Mouse (Mus musculus): ENCODE measurements around the gene Ccr8. TPM values are rescaled to one million over a fixed set of nuclear protein-coding genes. Genes with fewer than 3 reads are reported as not detected.

Ccr8 gene
- polyA plus RNA-seq, 1 experiment: not detected

DNA sequence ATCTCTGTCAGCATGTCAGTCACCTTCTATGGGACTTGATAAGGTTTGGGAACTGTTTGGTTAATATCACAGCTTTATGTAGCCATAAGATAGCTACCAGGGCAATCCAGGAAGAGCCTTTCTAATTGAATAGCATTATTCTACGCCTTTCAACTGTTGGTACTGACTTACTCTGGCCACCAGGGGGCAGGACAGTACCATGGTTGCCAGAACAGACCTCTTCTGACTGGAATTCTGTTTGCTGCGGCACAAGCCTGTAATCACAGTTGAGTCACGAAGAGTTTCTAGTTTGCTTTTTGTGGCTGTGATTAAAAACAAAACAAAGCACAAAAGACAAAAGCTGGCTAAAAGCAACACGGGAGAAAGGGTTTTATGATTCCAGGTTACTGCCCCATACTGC lies 48.7 kb downstream of the Ccr8 start:
- Histone ChIP-seq H3K4me3 (ENCODE audit: insufficient read depth, low read length) (no peak overlapping the region), H3K4me1 (ENCODE audit: control insufficient read depth, insufficient read depth, low read length) (no peaks in the 10 kb centered on the region), H3K27ac (ENCODE audit: insufficient read depth, low read depth, low read length) (no peak overlapping the region)
- peak; percentile 43 for TF ChIP-seq CTCF (IDR thresholded peaks at IDR 0.05; ENCODE audit: low read depth, low read length)
- no peak for TF ChIP-seq POLR2A (IDR thresholded peaks at IDR 0.05; ENCODE audit: borderline replicate concordance, low read depth, low read length)

GRCm38 (mm10) chr9:120144474-120144873 lies 52.6 kb downstream of the Ccr8 start:
- no peak overlapping the region for H3K4me3 ChIP-seq (ENCODE audit: insufficient read depth, low read length)
- H3K27ac ChIP-seq (ENCODE audit: insufficient read depth, low read depth, low read length): no peak overlapping the region
- TF ChIP-seq POLR2A (IDR thresholded peaks at IDR 0.05; ENCODE audit: borderline replicate concordance, low read depth, low read length): no peak
- no peak for TF ChIP-seq CTCF (IDR thresholded peaks at IDR 0.05; ENCODE audit: low read depth, low read length)
- H3K4me1 ChIP-seq (ENCODE audit: control insufficient read depth, insufficient read depth, low read length): no peaks in the 10 kb centered on the region

Other genes with a start within 250 kb of the Ccr8 start
- 49.1 and 55.0 TPM in 2 replicates for gene Wdr48, start 197.2 kb upstream of the Ccr8 start, polyA plus RNA-seq (2012; ENCODE audit: insufficient read depth, insufficient read length, missing spikeins)
- 8.9 and 9.0 TPM in 2 replicates for gene Gorasp1, start 154.5 kb upstream of the Ccr8 start, polyA plus RNA-seq (2012; ENCODE audit: insufficient read depth, insufficient read length, missing spikeins)
- 0.20 and 0.27 TPM in 2 replicates for gene Ttc21a, start 154.5 kb upstream of the Ccr8 start, polyA plus RNA-seq (2012; ENCODE audit: insufficient read depth, insufficient read length, missing spikeins)
- gene Csrnp1, start 107.5 kb upstream of the Ccr8 start, polyA plus RNA-seq (2012; ENCODE audit: insufficient read depth, insufficient read length, missing spikeins): 3.0 and 4.1 TPM in 2 replicates
- not detected in 2 replicates for gene Xirp1, start 68.5 kb upstream of the Ccr8 start, polyA plus RNA-seq (2012; ENCODE audit: insufficient read depth, insufficient read length, missing spikeins)
- gene Cx3cr1, start 22.2 kb upstream of the Ccr8 start, polyA plus RNA-seq (2012; ENCODE audit: insufficient read depth, insufficient read length, missing spikeins): 59.9 and 65.4 TPM in 2 replicates
- 18.5 and 18.7 TPM in 2 replicates for gene Slc25a38, start 18.3 kb downstream of the Ccr8 start, polyA plus RNA-seq (2012; ENCODE audit: insufficient read depth, insufficient read length, missing spikeins)
- 1,167 and 1,228 TPM in 2 replicates for gene Rpsa, start 35.6 kb downstream of the Ccr8 start, polyA plus RNA-seq (2012; ENCODE audit: insufficient read depth, insufficient read length, missing spikeins)
- not detected in 2 replicates for gene Mobp, start 57.6 kb downstream of the Ccr8 start, polyA plus RNA-seq (2012; ENCODE audit: insufficient read depth, insufficient read length, missing spikeins)
- gene Myrip, start 209.4 kb downstream of the Ccr8 start, polyA plus RNA-seq (2012; ENCODE audit: insufficient read depth, insufficient read length, missing spikeins): not detected in 2 replicates